Comparison of ENCODE assay signal across 19 mouse cellular contexts in the genomic region with DNA sequence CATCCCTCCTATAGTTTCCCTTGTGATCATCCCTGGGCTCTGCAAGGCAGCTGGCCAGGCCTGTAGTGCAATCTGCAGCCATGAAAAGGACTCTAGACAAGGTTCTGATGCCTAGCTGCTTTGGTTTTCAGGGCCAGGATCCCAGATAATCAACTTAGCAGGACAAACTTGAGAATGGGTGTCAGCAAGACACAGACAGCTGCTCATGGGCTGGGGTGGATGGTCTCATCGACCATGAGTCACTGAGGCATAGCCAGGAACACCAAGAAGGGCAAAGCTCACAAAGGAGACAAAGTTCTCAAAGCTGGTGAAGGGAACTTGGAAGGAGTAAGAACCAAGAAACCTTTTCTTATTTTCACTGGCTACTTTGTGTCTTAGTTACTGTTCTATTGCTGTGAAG. TPM values are rescaled to one million over a fixed set of nuclear protein-coding genes. Genes with fewer than 3 reads are reported as not detected.
DNase-seq lines count a peak whose midpoint lies in the region; ATAC-seq and TF ChIP-seq lines count a peak whose summit lies in the region.
"Had no signal": no experiment of that assay in that cellular context is flagged by ENCODE, and none has a peak within 500 bp of the region (broad histone marks: within the 10 kb centered on the region; RNA-seq: fewer than 3 reads in every experiment).

No protein-coding gene starts in this region.

- 71% methylated on average over 1 of the region's 1 CpGs for WGBS in lung, embryonic 16.5 days
- 70% methylated on average over 1 of the region's 1 CpGs for WGBS in stomach, postnatal 0 days

- no peak overlapping the region for H3K4me2 ChIP-seq in lung, embryonic 16.5 days (ENCODE audit: low read depth, low read length)
- no peak overlapping the region for H3K4me2 ChIP-seq in stomach, postnatal 0 days (replicated peaks; ENCODE audit: low read depth)
- H3K4me2 ChIP-seq: heart, embryonic 15.5 days; hindbrain, embryonic 15.5 days; limb, embryonic 12.5 days; midbrain, embryonic 12.5 days; neural tube, embryonic 12.5 days had no signal

- no peak for TF ChIP-seq EP300 in stomach, postnatal 0 days (optimal IDR thresholded peaks at IDR 0.05)

- no peaks in the 10 kb centered on the region for H3K27me3 ChIP-seq in lung, embryonic 16.5 days (ENCODE audit: control insufficient read depth, insufficient read depth, low read depth, low read length)
- H3K27me3 ChIP-seq in stomach, postnatal 0 days (ENCODE audit: control insufficient read depth, insufficient read depth, low read length): no peaks in the 10 kb centered on the region
- H3K27me3 ChIP-seq: heart, embryonic 15.5 days; hindbrain, embryonic 15.5 days; limb, embryonic 12.5 days; midbrain, embryonic 12.5 days; neural tube, embryonic 12.5 days had no signal

- peak overlapping the region; percentile 61 for H3K27ac ChIP-seq in lung, embryonic 16.5 days (ENCODE audit: low read length)
- 0 out of 2 replicates have a peak overlapping the region, but pooled peaks have one; percentile 45 for H3K27ac ChIP-seq in stomach, postnatal 0 days (replicated peaks)
- H3K27ac ChIP-seq: heart, embryonic 15.5 days; hindbrain, embryonic 15.5 days; limb, embryonic 12.5 days; midbrain, embryonic 12.5 days; neural tube, embryonic 12.5 days had no signal

- H3K9ac ChIP-seq in lung, embryonic 16.5 days (ENCODE audit: low read length): no peak overlapping the region
- H3K9ac ChIP-seq in stomach, postnatal 0 days (ENCODE audit: low read length): no peak overlapping the region
- H3K9ac ChIP-seq: heart, embryonic 15.5 days; hindbrain, embryonic 15.5 days; limb, embryonic 12.5 days; midbrain, embryonic 12.5 days; neural tube, embryonic 12.5 days had no signal

- no peaks in the 10 kb centered on the region for H3K36me3 ChIP-seq in lung, embryonic 16.5 days (ENCODE audit: control insufficient read depth, insufficient read depth, low read length)
- no peaks in the 10 kb centered on the region for H3K36me3 ChIP-seq in stomach, postnatal 0 days (ENCODE audit: control insufficient read depth, insufficient read depth, low read length)
- H3K36me3 ChIP-seq: G1E; heart, embryonic 15.5 days; hindbrain, embryonic 15.5 days had no signal

- no peak overlapping the region for H3K4me3 ChIP-seq in lung, embryonic 16.5 days (ENCODE audit: low read length)
- no peak overlapping the region for H3K4me3 ChIP-seq in stomach, postnatal 0 days (ENCODE audit: low read depth, low read length)
- H3K4me3 ChIP-seq: heart, embryonic 15.5 days; hindbrain, embryonic 15.5 days; limb, embryonic 12.5 days; midbrain, embryonic 12.5 days; neural tube, embryonic 12.5 days had no signal

- DNase-seq in kidney, adult 11 months: peak; percentile 77
- DNase-seq in kidney, postnatal 4 days: no peak
- DNase-seq in lung, postnatal 14 days: no peak
- DNase-seq in kidney, postnatal 14 days: peak; percentile 38
- DNase-seq in stomach, postnatal 0 days (ENCODE audit: low spot score): no peak
- no peak for DNase-seq in embryo, embryonic 10.5 days (ENCODE audit: low spot score)
- DNase-seq: adrenal gland, postnatal 25 days; cerebellum, adult 18-20 months; cerebellum, postnatal 36 days; heart, adult 11 months; heart, postnatal 4 days had no signal

- no peak for TF ChIP-seq CTCF in stomach, postnatal 0 days (IDR thresholded peaks at IDR 0.05; ENCODE audit: low read depth)

- H3K9me3 ChIP-seq in lung, embryonic 16.5 days (ENCODE audit: control insufficient read depth, low read length): no peaks in the 10 kb centered on the region; the same call in 1 of the 2 replicates
- no peaks in the 10 kb centered on the region for H3K9me3 ChIP-seq in stomach, postnatal 0 days (ENCODE audit: control insufficient read depth, low read length)
- H3K9me3 ChIP-seq: heart, embryonic 15.5 days; hindbrain, embryonic 15.5 days; limb, embryonic 12.5 days had no signal

- ATAC-seq in lung, embryonic 16.5 days (ENCODE audit: low read depth): no peak
- no peak for ATAC-seq in stomach, postnatal 0 days (ENCODE audit: low FRiP score, low TSS enrichment)
- no peak for ATAC-seq in cerebellum, adult (ENCODE audit: insufficient number of reproducible peaks, low FRiP score, low TSS enrichment)

- peaks cover 12% of the 10 kb centered on the region for H3K4me1 ChIP-seq in lung, embryonic 16.5 days (replicated peaks; ENCODE audit: control insufficient read depth, insufficient read depth, low read length)
- 0 out of 2 replicates have a peak, but pooled peaks cover 4% of the 10 kb centered on the region for H3K4me1 ChIP-seq in stomach, postnatal 0 days (replicated peaks; ENCODE audit: control insufficient read depth, insufficient read depth)

RNA-seq across cellular contexts. Expression of a gene that starts 2.2 kb away (rescaled TPM):
- polyA plus RNA-seq in lung, embryonic 16.5 days (2015; fragmentation: Nextera tagmentation; extraction: Ambion mirVana): 11.0 and 11.7 TPM in 2 replicates
- 3.4 and 4.1 TPM in 2 replicates for polyA plus RNA-seq in stomach, postnatal 0 days (2015; fragmentation: Nextera tagmentation; extraction: Ambion mirVana)
- polyA plus RNA-seq: G1E had no signal

Comparison
In these comparisons a context has a peak if more than half of its experiments do, and no peak if none do; other contexts are left out.
1. DNase-seq: peak in kidney, adult 11 months (single experiment) and kidney, postnatal 14 days (single experiment); none in kidney, postnatal 4 days (0 of 2), lung, postnatal 14 days (single experiment), stomach, postnatal 0 days (single experiment) and embryo, embryonic 10.5 days (single experiment).